Mouse (Mus musculus): ENCODE measurements at regions not wholly inside any gene's neighbourhood (a gene's known extent, or its start where the extent isn't known, plus 50 kb on each side); places are given as distances from the start of the nearest gene placed in this dataset.

DNA sequence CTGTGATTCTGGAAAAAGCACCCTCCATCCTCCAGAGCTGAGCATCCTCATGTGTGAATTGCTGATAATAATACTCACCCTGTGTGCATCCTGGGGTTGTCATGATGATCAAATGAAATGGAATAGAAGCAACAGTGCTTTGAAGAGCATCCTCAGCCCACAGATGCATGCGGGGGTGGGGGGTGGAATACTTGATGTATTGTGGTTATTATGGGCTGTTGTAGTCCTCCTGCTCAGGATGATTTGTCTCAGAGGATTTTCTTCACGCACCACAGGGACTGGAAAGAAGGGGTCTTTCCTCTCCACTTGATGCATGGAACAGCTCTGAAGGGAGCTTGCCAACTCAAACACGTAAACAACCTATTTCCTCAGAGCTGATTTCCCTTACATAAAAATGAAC is 694.4 kb upstream of the Dpp10 start:
- no peak for DNase-seq
- intact Hi-C loops (cut with DNase I), result no loop called here

DNA sequence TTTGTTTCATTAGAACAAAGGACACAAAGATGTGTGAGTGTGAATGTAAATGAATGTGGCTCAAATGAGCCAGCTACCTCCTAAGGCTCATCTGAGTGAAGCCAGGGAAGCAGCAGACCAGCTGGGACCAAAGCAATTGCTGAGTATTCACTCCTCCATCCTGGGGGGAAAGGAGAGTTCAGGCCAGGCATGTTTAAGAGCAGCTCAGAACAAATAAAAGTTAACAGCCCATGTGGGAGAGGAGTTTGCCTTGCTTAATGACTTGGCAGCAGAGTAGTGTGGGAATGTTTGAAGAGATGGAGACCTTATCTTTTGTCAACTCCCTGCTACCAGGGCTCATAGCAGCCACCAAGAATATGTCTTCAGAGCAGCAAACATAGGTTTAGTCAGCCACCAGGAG is 685.0 kb upstream of the Dpp10 start:
- intact Hi-C loops (cut with DNase I), result no loop called here
- DNase-seq, result no peak

DNA sequence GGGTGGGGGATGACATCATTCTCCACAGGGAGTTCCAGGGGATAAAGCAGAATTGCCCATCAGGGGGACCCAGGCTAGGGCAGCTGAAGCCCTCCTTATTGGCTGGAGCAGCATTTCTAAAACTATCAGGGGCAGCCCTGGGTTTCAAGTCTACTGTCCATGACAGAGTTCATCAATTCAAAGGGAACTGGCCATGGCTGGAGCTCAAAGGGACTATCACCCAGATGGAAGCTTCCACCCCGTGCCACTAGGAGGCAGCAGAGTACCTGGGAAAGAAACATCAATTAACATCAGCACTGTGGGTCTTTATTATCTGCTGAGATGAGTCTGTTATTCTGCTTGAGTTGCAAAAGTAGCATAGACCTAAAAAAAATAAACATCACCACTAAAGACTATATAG is 672.7 kb upstream of the Dpp10 start:
- intact Hi-C loops (cut with DNase I), result no loop called here
- DNase-seq, result peak in 1 of 2 experiments; percentile 14

DNA sequence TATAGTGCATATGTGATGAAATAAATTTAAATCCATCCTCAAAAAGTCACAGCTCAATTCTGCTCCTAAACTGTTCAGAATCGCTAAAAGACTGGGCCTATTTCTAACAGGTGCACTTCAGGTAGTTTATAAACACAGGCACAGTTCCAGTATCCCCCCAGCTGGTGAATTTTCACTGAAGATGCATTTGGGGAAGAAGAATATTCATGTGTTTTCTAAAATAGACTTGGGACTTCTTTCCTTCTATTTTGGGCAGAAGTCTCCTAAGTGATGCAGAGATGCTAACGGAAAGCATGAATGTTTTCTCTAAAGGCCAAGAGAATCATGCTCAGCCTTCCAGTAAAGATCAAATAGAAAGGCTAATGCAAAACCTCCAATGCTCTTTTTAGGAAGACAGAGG is 660.9 kb upstream of the Dpp10 start:
- intact Hi-C loops (cut with DNase I), result no loop called here
- DNase-seq, result no peak

DNA sequence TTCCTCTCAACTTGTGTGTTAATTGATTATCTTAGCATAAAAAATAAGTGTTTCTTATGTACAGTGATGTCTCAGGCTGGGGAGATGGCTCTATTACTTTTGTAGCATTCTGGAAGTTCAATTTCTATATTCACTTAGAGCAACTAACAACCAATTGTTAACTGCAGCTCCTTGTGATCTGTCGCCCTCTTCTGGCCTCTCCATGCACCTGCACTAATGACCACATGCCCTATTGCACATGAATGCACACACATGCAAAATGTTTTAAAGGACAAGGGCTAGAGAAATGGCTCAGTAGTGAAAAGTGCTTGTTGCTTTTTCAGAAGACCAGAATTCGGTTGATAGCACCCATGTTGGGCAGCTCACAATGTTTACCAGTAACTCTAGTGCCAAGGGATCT is 629.1 kb upstream of the Dpp10 start:
- intact Hi-C loops (cut with DNase I), result no loop called here
- DNase-seq, result no peak

DNA sequence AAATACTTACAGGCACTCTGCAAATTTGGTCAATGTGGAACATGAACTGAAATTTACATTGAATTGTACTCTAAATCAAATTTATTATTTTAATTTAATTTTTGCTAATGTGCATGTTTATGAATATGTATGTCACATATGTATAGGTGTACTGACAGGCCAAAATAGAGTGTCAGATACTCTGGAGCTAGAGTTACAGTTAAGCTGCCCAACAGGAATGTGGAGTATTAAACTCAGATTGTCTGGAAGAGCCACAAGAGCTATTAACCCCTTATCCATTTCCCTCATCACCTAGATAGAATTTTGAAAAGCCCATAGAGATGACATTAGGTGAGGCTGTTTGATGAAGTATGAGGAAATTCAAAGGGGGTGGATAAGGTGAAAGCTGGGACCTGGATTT is 607.5 kb upstream of the Dpp10 start:
- intact Hi-C loops (cut with DNase I), result no loop called here
- no peak for DNase-seq

DNA sequence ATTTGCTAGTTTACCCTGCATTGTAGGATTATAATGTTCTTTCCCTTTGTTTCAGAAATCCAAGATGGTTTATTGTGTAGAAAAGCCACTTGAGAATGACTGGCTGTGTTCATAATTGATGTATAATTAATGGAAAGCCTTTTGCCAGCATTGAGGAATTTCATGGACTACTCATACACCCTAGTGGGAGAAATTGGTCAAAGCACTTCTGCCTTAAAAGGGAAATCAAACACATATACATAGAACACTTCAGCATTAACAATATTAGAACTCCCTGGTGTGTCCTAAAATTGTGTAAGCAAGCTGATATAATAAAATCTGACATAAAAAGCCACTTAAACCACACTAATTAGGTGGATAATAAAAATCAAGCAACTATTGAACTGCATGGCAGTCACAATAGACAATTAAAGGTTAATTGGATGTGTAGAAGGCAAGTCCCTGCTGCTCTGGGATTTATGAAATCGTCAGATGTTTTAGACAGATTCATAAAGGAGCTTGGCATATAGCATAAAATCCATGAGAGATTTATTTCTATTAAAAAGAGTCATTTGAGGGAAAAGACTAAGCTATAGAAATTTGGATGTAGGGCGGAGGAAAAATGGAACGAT is 607.0 kb upstream of the Dpp10 start:
- intact Hi-C loops (cut with DNase I), result no loop called here
- DNase-seq, result no peak

DNA sequence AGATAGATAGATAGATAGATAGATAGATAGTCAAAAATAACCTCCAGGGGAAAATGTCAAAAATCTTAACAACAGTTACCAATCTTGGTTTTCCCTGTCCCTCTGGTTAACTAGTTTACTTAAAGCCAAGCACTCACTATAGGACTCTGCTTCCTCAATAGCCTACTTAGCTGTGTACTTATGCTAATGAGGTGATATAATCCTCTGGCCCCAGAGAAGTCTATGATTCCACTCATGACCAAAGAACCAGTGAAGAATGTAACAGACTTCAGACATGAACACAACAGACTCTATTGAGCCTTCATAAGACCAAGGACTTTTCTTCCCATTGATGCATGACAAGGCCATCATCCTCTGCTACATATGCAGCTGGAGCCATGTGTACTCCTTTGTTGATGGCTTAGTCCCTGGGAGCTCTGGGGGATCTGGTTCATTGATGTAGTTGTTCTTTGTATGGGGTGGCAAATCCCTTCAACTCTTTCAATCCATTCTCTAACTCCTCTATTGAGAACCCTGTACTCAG is 589.9 kb upstream of the Dpp10 start:
- intact Hi-C loops (cut with DNase I), result no loop called here
- no peak for DNase-seq

DNA sequence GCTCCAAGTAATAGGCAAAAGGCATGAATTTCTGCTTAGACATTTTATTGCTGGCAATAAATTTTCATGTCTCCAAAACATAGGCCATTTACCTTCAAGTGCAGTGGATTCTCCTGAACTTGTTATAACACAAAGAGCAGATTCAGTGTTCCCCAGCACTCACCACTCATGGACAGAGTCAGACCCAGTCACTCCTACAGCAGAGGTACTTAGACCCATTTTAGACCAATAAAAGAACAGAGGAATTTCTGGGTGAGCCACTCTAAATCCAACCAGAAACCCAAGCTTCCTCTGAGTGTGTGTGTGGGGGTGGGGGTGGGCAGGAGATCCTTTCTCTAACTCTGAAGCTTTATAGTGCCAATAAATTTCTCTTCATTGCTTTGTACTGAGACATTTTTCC is 584.7 kb upstream of the Dpp10 start:
- no peak for DNase-seq
- intact Hi-C loops (cut with DNase I), result no loop called here

DNA sequence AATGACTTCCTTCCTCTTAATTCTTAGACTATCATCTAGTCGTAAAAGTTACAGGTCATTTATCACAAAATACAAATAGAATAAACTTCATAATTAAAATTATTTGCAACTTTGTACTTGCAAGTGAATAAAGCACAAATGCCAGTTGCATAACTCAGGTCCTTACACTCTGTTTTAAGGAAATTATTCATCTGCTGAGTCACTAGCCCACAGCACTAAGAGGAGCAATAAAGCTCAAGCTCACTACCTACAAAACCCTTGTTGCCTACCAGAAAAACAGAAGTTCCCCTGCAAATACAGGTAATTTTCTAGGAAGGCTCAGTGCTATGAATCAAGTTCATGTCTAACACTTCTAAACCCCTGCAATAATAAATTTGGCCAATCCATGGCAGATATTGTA is 539.3 kb upstream of the Dpp10 start:
- DNase-seq, result no peak
- intact Hi-C loops (cut with DNase I), result no loop called here

All from gastrocnemius, postnatal 36 days (tissue).